Mouse (Mus musculus) MEL (cell line): ENCODE data around the gene Napa. TPM values are rescaled to one million over a fixed set of nuclear protein-coding genes. Genes with fewer than 3 reads are reported as not detected.

Source experiments
- DNase-seq: peaks from one replicate; pipeline ENCODE4 v3.0.0; 2011; ENCODE audit warnings: low read depth, low spot score
- H3K27ac ChIP-seq: 2 replicates; pipeline ENCODE4 v1.5.1; 2012; ENCODE audit warnings: low read depth, mild to moderate bottlenecking, control low read depth, low read length, moderate library complexity; ENCODE audit not compliant: control insufficient read depth
- H3K27me3 ChIP-seq, 2 experiments: fragments of 150-350 bp in 1 of 2; sonication (generic) in 1 of 2; 2 replicates each; pipeline ENCODE4 v1.6.1; 2012; ENCODE audit warnings: low read length in 2 of 2, mild to moderate bottlenecking in 2 of 2, improper control_type of control experiment in 1 of 2, moderate library complexity in 1 of 2; ENCODE audit not compliant: insufficient read depth in 2 of 2, control insufficient read depth in 1 of 2
- H3K36me3 ChIP-seq, 2 experiments: 2 replicates each; pipeline ENCODE4 v1.6.1; 2012 to 2014; ENCODE audit warnings: low read length in 2 of 2, improper control_type of control experiment in 1 of 2, inconsistent platforms in 1 of 2, mild to moderate bottlenecking in 1 of 2; ENCODE audit not compliant: insufficient read depth in 2 of 2, control insufficient read depth in 1 of 2
- H3K4me1 ChIP-seq, 2 experiments: fragments of 150-350 bp in 1 of 2; sonication (generic) in 1 of 2; 2 replicates each; pipeline ENCODE4 v1.6.1; 2012; ENCODE audit warnings: low read length in 2 of 2, improper control_type of control experiment in 1 of 2, mild to moderate bottlenecking in 1 of 2; ENCODE audit not compliant: insufficient read depth in 2 of 2, control insufficient read depth in 1 of 2
- H3K4me3 ChIP-seq, 2 experiments: fragments of 150-350 bp in 1 of 2; sonication (generic) in 1 of 2; 2 replicates each; pipeline ENCODE4 v1.5.1; 2012; ENCODE audit warnings: low read depth in 2 of 2, low read length in 2 of 2, mild to moderate bottlenecking in 2 of 2, moderate library complexity in 2 of 2, control low read depth in 1 of 2, improper control_type of control experiment in 1 of 2; ENCODE audit not compliant: control insufficient read depth in 1 of 2, insufficient read depth in 1 of 2
- H3K79me2 ChIP-seq: 2 replicates; pipeline ENCODE4 v1.6.1; 2012; ENCODE audit warnings: mild to moderate bottlenecking, low read length, moderate library complexity; ENCODE audit not compliant: control insufficient read depth, poor library complexity, insufficient read depth
- H3K9ac ChIP-seq: 2 replicates; pipeline ENCODE4 v1.6.1; 2012; ENCODE audit warnings: low read depth, mild to moderate bottlenecking, control low read depth, low read length, moderate library complexity; ENCODE audit not compliant: control insufficient read depth, poor library complexity, severe bottlenecking
- H3K9me3 ChIP-seq: fragments of 150-350 bp; sonication (generic); replicated peaks from 2 replicates; pipeline ENCODE4 v1.6.1; 2012; ENCODE audit warnings: mild to moderate bottlenecking, low read length, improper control_type of control experiment, moderate library complexity; ENCODE audit not compliant: insufficient read depth
- BHLHE40 ChIP-seq: IDR thresholded peaks from 2 replicates; pipeline ENCODE4 v1.6.1; 2012; ENCODE audit warnings: low read depth, mild to moderate bottlenecking, inconsistent platforms, low read length, improper control_type of control experiment, borderline replicate concordance
- CHD2 ChIP-seq: IDR thresholded peaks from 2 replicates; pipeline ENCODE4 v1.6.1; 2011; ENCODE audit warnings: low read length, improper control_type of control experiment
- ELF1 ChIP-seq: IDR thresholded peaks from 2 replicates; pipeline ENCODE4 v1.6.1; 2014; ENCODE audit warnings: low read depth, mild to moderate bottlenecking, inconsistent platforms, low read length, improper control_type of control experiment, moderate library complexity
- ETS1 ChIP-seq: IDR thresholded peaks from 2 replicates; pipeline ENCODE4 v1.6.1; 2012; ENCODE audit warnings: low read depth, mild to moderate bottlenecking, inconsistent platforms, low read length, improper control_type of control experiment, moderate library complexity
- GABPA ChIP-seq: IDR thresholded peaks from 2 replicates; pipeline ENCODE4 v1.6.1; 2012; ENCODE audit warnings: low read depth, mild to moderate bottlenecking, inconsistent platforms, low read length, improper control_type of control experiment, moderate library complexity
- KAT2A ChIP-seq: conservative IDR thresholded peaks from 2 replicates; pipeline ENCODE4 v1.6.1; 2012; ENCODE audit warnings: low read depth, low read length, improper control_type of control experiment, inconsistent platforms
- MAX ChIP-seq: IDR thresholded peaks from 2 replicates; pipeline ENCODE4 v1.6.1; 2011; ENCODE audit warnings: low read length, improper control_type of control experiment
- MEF2A ChIP-seq: IDR thresholded peaks from 2 replicates; pipeline ENCODE4 v1.6.1; 2014; ENCODE audit warnings: low read depth, mild to moderate bottlenecking, inconsistent platforms, low read length, improper control_type of control experiment; ENCODE audit not compliant: poor library complexity, insufficient replicate concordance, severe bottlenecking; ENCODE audit errors: extremely low read depth
- MXI1 ChIP-seq: IDR thresholded peaks from 2 replicates; pipeline ENCODE4 v1.6.1; 2011; ENCODE audit warnings: mild to moderate bottlenecking, low read depth, low read length, improper control_type of control experiment
- MYB ChIP-seq: IDR thresholded peaks from 2 replicates; pipeline ENCODE4 v1.6.1; 2011; ENCODE audit warnings: mild to moderate bottlenecking, low read depth, low read length, improper control_type of control experiment
- NRF1 ChIP-seq: IDR thresholded peaks from 2 replicates; pipeline ENCODE4 v1.6.1; 2014; ENCODE audit warnings: low read depth, mild to moderate bottlenecking, inconsistent platforms, low read length, improper control_type of control experiment, moderate library complexity; ENCODE audit not compliant: poor library complexity, insufficient read depth, severe bottlenecking
- POLR2AphosphoS2 ChIP-seq: IDR thresholded peaks from 2 replicates; pipeline ENCODE4 v1.6.1; 2011; ENCODE audit warnings: low read length, improper control_type of control experiment
- RCOR1 ChIP-seq: IDR thresholded peaks from 2 replicates; pipeline ENCODE4 v1.6.1; 2012; ENCODE audit warnings: low read depth, mild to moderate bottlenecking, inconsistent platforms, low read length, improper control_type of control experiment
- SIN3A ChIP-seq: IDR thresholded peaks from 2 replicates; pipeline ENCODE4 v1.6.1; 2012; ENCODE audit warnings: low read length, improper control_type of control experiment, inconsistent platforms
- SMC3 ChIP-seq: IDR thresholded peaks from 2 replicates; pipeline ENCODE4 v1.6.1; 2011; ENCODE audit warnings: low read depth, low read length, improper control_type of control experiment
- TAL1 ChIP-seq: IDR thresholded peaks from 2 replicates; pipeline ENCODE4 v1.6.1; 2012; ENCODE audit warnings: mild to moderate bottlenecking, inconsistent platforms, low read length, moderate library complexity, mixed read lengths
- TBP ChIP-seq: IDR thresholded peaks from 2 replicates; pipeline ENCODE4 v1.8.0; 2011; ENCODE audit warnings: low read depth, low read length, improper control_type of control experiment
- UBTF ChIP-seq: IDR thresholded peaks from 2 replicates; pipeline ENCODE4 v1.6.1; 2012; ENCODE audit warnings: low read depth, mild to moderate bottlenecking, inconsistent platforms, low read length, improper control_type of control experiment, moderate library complexity, borderline replicate concordance; ENCODE audit not compliant: insufficient read depth
- USF1 ChIP-seq: IDR thresholded peaks from 2 replicates; pipeline ENCODE4 v1.6.1; 2014; ENCODE audit warnings: low read depth, mild to moderate bottlenecking, inconsistent platforms, low read length, improper control_type of control experiment, moderate library complexity
- USF2 ChIP-seq, 2 experiments: IDR thresholded peaks; 2 replicates each; pipeline ENCODE4 v1.6.1; 2011 to 2012; ENCODE audit warnings: improper control_type of control experiment in 2 of 2, low read length in 2 of 2, borderline replicate concordance in 1 of 2, inconsistent platforms in 1 of 2, low read depth in 1 of 2, mild to moderate bottlenecking in 1 of 2; ENCODE audit not compliant: insufficient read depth in 1 of 2
- ZC3H11A ChIP-seq: IDR thresholded peaks from 2 replicates; pipeline ENCODE4 v1.6.1; 2012; ENCODE audit warnings: low read depth, mild to moderate bottlenecking, inconsistent platforms, low read length, improper control_type of control experiment
- ZKSCAN1 ChIP-seq: IDR thresholded peaks from 2 replicates; pipeline ENCODE4 v1.6.1; 2012; ENCODE audit warnings: low read depth, mild to moderate bottlenecking, inconsistent platforms, low read length, improper control_type of control experiment, moderate library complexity
- ZMIZ1 ChIP-seq: IDR thresholded peaks from 2 replicates; pipeline ENCODE4 v1.6.1; 2012; ENCODE audit warnings: low read depth, mild to moderate bottlenecking, inconsistent platforms, low read length, improper control_type of control experiment, moderate library complexity
- ZNF384 ChIP-seq: IDR thresholded peaks from 2 replicates; pipeline ENCODE4 v1.6.1; 2012; ENCODE audit warnings: low read depth, mild to moderate bottlenecking, inconsistent platforms, low read length, improper control_type of control experiment
- polyA plus RNA-seq, 2 experiments: library from polyadenylated mRNA; stranded (reverse) in 1 of 2; unstranded in 1 of 2; fragments of >175 nt in 1 of 2; fragments of >200 nt in 1 of 2; gene quantifications; 2 replicates each; pipeline versions ENCODE4 v1.2.1 to v1.2.4; 2012; ENCODE audit warnings: low replicate concordance in 2 of 2, low read depth in 1 of 2; ENCODE audit not compliant: insufficient read length in 2 of 2, insufficient read depth in 1 of 2, missing spikeins in 1 of 2
- total RNA-seq: library from RNA; depleted of rRNA; stranded (reverse); fragments of 300-350 nt; gene quantifications from 2 replicates; pipeline ENCODE4 v1.2.3, GENCODE M21; 2012

Napa gene
- total and polyA plus RNA-seq, 3 experiments = 56.1 to 132 TPM; not detected in 1

DNA sequence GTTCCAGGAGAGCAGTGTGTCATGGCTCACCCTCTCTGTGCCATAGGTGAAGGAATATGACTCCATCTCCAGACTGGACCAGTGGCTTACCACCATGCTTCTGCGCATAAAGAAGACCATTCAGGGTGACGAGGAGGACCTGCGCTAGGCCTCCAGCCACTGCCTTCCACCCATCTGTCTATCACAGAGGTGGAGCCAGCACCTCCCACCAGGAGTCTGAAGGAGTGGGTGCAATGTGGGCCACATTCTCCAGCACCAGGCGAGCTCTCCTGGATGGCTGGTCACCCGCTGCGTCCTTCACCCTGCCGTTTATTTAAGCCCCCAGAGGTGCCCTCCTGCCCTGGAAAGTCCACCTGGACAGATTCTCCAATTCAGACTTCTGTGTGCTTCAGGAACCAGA is 18.2 kb downstream of the Napa start:
- TF ChIP-seq SIN3A (no peak), ZMIZ1 (no peak), ETS1 (no peak), ZNF384 (no peak), RCOR1 (no peak), NRF1 (no peak), ZKSCAN1 (no peak), POLR2AphosphoS2 (no peak), TAL1 (no peak), KAT2A (no peak), UBTF (no peak), USF2 (IDR thresholded peaks at IDR 0.05; ENCODE audit: borderline replicate concordance in 1 of 2, insufficient read depth in 1 of 2, low read depth in 1 of 2, low read length in 2 of 2) (no peak), GABPA (no peak), USF1 (no peak), MXI1 (no peak), CHD2 (no peak), ELF1 (no peak), TBP (no peak)

DNA sequence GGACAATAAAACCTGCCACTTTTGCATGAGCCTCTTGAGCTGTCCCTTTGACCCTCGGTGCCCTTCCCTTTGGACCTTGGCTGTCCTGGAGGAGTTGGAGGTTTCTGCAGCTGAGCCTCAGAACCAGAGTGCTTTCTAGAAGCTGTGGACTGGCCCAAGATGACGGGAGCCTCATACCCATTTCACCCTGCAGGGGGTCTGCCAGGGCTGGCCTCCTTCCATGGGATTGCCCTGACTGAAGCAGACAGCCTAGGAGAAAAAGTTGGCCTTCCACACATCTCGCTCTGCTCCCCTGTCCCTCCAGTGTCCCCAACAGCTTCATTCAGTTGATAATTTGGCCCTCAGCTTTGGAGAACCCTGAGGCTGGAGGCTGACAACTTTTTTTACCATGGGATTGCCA is 18.8 kb downstream of the Napa start:
- Histone ChIP-seq H3K4me1 (peaks cover 0 to 3% of the 10 kb centered on the region in 2 experiments; a peak in 1 of 4 replicates), H3K9me3 (no peaks in the 10 kb centered on the region), H3K4me3 (no peak overlapping the region)
- TF ChIP-seq SMC3 (no peak), ZC3H11A (no peak), TAL1 (no peak), MAX (no peak), ETS1 (no peak), MYB (no peak), MEF2A (no peak), BHLHE40 (no peak)
- TF ChIP-seq, all 39 proteins: peak for 0
- no peaks in the 10 kb centered on the region; a peak in 1 of 4 replicates for H3K36me3 ChIP-seq
- no peaks in the 10 kb centered on the region for H3K79me2 ChIP-seq
- no peak overlapping the region for H3K27ac ChIP-seq
- H3K9ac ChIP-seq = no peak overlapping the region
- DNase-seq = no peak
- H3K27me3 ChIP-seq = no peaks in the 10 kb centered on the region

More for the DNA sequence above, 18.2 kb downstream of the Napa start:
- H3K9me3 ChIP-seq = no peaks in the 10 kb centered on the region
- H3K27ac ChIP-seq = no peak overlapping the region
- no peaks in the 10 kb centered on the region for H3K27me3 ChIP-seq
- no peak for DNase-seq
- H3K4me1 ChIP-seq = peaks cover 0 to 3% of the 10 kb centered on the region in 2 experiments; a peak in 1 of 4 replicates
- H3K36me3 ChIP-seq = no peaks in the 10 kb centered on the region; a peak in 1 of 4 replicates
- no peak overlapping the region for H3K4me3 ChIP-seq
- no peaks in the 10 kb centered on the region for H3K79me2 ChIP-seq
- no peak overlapping the region for H3K9ac ChIP-seq
